Mouse (Mus musculus) fat pad, adult 2 months (tissue): ENCODE measurements around the gene Lrrn4.
A peak's percentile ranks its signal among the peaks of the same experiment; 100 is the strongest.

ENCODE experiments used
- DNase-seq: peaks from one replicate; pipeline ENCODE4 v3.0.0-alpha.2; 2011; ENCODE audit warnings: low read depth, low spot score; ENCODE audit errors: extremely low read depth

Gene Lrrn4

DNA sequence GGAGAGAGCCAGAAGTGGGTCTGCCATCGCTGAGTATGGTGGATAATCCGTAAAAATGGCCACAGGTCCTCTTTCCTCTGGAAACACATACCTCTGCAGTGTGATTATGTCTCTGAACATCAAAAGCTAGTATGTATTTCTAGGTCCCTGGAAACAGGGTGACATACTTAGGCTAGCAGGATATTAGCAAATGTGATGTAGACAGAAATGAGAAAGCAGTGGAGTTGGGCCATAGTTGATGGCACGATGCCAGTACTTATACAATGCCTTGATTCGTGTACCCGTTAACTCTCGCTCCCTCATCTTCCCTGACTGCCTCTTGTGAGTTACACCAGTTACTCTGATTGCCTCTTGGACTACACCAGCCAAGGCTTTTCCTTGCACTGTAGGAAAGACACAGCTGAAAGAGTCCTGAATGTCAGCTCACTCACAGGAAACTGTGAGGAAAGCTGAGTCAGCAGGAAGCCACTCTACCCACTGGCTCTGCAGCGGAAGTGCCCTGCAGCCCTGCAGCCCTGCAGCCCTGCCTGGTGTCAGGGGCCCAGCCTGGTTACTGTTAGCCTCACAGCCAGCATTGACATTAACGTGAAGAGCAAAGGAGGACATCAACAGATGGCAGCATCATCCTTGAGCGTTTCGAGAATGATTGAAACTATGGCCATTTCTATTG is 6.9 kb downstream of the Lrrn4 start:
- DNase-seq = no peak

DNA sequence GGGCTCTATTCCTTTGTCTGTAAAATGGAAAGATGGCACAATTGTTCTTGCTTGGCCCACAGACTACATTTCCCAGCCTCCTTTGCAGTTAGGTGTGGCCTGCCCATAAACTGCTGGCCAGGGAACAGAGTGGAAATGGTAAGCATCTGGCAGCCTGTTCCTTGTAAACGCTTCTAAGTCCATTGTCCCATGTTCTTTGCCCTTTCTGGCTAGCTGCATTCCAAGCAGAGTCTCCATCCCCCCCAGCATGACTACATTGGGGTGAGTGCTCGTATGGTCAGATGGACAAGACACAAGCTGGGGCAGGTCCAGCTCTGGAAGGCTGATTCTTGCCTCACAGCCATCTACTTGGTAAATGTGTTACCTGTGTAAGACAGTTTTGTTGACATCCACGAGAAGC is 9.0 kb downstream of the Lrrn4 start:
- DNase-seq = no peak

DNA sequence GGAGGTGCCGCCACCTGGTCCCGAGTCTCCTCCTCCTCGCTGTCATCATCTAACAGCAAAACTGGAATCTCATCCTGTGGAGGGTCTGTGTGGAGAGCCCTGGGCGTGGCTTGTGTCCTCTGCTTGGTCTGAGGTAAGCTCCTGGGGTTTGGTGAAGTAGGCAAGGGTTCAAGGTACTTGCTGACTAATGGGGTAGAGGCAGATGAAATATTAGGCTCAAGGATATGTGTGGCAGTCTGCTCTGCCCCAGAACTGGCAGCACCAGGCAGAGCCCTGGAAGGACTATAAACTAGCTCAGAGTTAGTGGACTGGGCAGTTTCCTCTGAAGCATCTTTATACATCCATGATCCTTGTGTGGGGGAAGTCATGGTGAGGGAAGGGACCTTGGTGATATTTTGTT is 10.4 kb downstream of the Lrrn4 start:
- no peak for DNase-seq

DNA sequence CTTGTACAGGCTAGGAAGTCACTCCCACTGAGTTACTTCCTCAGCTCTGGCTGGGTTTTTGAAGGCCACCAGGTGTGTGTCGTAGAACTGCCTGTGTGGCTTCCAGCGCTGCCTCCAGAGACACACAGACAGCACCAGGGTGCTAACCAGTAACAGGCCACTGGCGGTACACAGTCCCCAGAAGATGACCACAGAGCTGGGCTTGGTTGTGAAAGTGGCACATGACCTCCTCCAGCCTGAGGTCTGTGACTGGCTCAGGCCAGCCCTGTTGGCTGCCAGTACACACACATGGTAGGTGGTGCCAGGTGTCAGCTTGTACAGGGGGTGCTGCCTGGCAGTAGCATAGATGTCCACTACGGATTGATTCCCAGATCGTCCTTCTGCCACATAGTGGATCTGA is 11.0 kb downstream of the Lrrn4 start:
- no peak for DNase-seq

DNA sequence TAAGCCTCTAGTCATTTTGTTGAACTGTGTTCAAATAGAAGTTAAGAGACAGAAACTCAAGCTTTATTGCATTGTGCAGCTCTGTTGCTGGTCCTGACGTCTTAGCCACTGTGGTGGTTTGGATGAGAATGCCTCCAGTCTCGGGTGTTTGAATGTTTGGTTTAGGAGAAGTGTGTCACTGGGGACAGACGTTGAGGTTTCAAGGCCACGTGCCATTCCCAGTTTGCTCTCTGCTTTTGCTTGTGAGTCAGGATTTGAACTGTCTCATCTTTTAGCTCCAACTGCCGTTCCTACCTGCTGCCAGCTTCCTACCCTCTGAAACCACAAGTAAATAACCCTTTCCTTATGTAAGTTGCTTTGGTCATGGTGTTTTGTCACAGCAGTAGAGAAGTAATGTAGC is 13.2 kb downstream of the Lrrn4 start:
- DNase-seq = no peak

DNA sequence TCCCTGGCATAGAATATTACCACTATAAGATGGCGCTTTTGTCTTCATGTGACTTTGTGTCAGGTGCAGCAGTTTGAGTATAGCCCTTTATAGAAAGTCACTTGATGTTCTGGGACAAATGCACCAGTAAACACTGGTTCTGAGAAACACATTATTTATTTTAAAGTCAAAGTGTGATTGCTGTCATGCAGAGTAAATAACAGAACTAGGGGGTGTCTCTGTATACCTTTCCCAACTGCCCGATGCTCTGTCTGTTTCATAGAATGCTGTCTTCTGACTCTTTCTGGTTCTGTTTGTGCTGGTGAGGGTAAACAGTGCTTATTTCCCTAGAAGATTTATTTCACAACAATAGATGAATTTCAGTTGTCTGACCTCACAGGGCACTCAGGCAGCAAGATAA is 17.4 kb downstream of the Lrrn4 start:
- no peak for DNase-seq

DNA sequence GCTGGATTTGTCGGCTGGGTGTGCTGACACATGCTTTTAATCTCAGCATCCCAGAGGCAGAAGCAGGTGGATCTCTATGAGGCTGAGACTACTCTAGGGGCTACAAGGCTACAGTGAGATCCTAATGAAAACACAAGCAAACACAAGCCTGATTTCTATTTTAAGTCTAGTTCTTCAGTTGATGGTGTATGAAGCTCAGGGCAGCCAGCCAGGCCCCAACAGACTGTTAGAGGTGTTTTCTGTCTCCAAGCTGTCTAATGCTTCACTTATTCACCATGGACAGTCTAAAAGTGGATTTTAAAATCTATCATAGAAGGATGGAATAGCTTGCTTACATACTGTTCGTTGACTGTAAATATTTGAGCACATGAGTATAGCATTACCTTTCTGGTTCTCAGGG is 19.2 kb downstream of the Lrrn4 start:
- no peak for DNase-seq

DNA sequence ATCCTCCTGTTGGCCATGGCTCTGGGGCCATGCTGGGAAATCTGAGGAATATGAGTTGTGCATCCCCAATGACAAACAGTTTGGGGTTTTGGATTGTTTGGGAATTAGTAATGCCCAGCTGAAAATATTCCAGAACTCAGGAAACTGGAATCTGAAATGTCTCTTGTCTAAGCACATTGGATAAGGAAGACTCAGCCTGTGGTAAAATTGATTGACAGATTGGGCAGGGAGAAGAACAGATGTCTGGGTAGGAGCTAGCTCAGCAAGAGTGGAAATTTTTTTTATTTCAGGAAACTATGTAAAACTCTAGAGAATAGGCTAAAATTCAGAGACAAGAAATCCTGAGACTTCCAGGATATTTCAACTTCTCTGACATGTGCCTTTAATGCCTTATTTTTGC is 20.3 kb downstream of the Lrrn4 start:
- DNase-seq = no peak

DNA sequence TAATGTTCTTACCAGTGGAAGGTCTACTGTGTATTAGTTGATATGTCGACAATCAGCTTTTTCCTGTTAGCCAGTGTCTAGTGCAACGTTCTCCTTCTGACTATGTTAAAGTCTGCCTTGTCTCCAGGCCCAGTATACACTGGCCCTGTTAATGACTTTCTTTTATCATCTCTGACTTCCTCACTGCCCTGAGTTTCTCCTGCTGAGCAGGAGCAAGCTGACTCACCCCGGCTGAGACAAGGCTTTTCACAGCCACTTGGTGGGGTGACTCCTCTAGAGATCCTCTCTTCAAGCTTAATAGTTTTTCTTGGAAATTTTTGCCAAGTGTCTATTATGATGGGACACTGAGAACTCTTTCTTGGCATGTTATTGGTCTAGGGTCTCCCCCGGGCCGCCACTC is 24.4 kb downstream of the Lrrn4 start:
- no peak for DNase-seq

DNA sequence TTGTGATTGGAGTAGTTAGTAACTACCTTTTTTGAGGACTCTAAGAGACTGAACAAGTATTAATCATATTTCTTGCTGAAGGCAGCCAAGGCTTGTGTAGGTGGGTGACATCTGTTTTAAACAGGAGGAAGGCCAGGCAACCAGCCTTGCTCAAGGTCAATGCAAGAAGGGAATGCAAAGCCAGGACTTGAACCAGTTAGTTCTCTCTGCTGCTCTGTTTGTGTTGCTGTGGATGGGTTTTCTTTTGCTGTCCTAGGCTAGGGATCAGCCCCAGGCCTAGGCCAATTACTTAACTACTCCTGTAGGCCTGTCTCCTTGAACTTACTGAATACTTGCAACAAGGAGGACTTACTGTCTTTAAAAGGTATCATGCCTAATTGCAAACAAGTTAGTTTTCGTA is 27.6 kb downstream of the Lrrn4 start:
- DNase-seq = peak; percentile 52

DNA sequence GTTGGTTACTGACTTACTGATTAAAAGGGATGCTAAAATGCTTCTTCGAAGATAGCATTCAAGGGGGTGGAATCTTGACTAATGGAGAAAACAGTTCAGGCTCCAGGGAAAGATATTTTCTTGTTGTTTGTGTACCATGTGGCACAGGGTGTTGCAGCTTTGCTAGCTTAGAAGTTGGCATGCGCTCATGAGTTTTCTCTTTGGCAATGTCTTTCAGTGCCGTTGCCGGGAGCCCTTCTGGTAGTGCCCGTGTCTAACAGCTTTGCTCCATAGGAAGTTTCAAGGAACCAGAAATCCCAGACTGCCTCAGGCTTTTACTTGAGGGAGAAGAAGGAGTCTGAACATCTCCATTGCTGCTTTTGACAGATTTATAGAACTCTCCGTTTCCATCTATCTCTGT is 31.6 kb downstream of the Lrrn4 start:
- DNase-seq = no peak

DNA sequence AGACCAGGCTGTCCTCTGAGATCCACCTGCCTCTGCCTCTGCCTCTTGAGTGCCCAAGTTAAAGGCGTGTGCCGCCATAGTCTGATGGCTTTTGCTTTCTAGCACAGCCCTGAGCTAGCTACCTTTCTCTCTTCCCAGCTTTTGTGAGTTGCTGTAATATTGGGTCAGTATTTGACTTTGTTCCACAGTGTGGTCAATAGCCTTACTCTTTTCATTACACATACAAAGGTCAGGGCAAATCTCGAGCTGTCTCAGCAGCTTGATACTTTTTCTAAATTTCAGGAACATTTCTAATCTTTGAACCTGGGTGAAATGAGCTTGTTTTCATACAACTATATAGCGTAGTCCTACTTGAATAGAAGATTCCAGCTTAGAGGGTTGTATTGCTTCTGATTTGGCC is 32.3 kb downstream of the Lrrn4 start:
- no peak for DNase-seq

DNA sequence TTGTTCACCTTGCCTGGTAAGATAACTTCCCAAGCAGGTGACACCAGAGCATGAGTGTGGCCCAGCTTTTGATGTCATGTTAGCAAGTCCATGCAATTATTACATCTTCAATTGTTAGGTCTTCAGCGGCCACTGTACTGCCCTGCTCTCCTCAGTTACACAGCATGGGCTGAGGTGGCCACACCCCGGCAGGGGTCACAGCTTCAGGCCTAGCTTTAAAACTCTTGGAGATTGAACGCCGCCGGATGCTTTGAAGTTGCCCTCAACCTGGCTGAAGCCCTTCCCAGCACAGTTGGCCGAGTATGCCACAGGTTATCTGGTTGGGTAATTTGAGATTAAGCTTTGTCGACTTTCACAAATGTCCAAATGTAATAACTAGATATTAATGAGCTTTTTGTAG is 33.1 kb downstream of the Lrrn4 start:
- no peak for DNase-seq

DNA sequence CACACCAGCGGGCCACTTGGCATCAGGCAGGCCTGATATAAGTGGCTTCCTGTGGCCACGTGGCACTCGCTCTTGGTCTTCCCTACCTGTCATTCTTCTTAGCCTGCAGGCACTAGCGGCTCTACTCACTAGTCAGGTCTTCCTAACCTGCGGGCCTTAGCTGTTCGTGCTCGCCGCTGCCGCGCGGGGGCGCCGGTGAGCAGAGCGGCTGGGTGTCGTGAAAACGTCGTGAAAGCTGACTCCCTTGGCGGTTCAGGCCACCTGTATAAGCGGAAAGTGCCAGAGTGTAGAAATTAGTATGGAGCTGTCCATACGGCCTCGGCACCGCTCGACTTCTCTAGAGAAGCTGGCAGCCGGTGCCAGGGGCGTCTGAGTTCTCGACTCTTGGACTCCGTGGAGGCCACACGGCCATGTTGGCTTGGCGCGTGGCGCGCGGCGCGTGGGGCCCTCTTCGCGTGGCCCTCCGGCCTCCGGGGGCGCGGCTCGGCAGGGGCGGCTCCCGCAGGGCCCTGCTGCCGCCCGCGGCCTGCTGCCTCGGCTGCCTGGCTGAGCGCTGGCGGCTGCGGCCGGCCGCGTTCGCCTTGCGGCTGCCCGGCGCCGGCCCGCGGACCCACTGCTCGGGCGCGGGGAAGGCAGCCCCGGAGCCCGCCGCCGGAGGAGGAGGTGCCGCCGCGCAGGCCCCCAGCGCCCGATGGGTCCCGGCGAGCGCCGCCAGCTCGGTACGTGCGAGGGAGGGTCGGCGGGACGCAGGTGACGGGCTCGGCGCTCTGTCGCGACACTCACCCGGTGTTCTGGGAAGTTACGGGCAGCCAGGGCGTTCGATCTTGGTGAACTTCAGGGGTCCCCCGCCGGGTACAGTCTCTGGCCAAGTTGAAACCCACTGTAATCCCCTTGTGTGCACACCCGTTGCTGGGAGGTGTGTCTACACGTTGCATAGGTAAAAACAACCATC is 34.0 kb downstream of the Lrrn4 start, which contains the start of gene Crls1:
Gene Crls1, plus strand, starts transcription at position 260 of the 952 bp plus-strand sequence.
- peak; percentile 47 for DNase-seq

DNA sequence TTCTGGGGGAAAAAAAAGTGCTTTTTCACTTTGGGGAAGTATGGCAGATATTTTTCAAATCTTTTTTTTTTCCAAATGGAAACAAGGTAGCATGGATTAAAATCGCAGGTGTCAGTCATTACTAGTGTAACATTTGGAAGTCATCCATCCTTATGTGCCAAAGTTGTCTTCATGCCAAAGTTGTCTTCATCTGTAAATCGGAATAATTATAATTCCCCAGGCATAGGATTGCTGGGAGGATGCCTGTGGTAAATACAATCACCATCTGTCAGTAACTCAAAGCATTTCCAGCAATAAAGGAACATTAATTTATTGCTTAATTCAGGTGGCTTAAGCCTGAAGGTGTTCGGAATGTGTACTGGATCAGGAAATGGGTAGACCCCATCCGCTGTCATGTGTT is 39.6 kb downstream of the Lrrn4 start:
- no peak for DNase-seq
